In the genomic region with DNA sequence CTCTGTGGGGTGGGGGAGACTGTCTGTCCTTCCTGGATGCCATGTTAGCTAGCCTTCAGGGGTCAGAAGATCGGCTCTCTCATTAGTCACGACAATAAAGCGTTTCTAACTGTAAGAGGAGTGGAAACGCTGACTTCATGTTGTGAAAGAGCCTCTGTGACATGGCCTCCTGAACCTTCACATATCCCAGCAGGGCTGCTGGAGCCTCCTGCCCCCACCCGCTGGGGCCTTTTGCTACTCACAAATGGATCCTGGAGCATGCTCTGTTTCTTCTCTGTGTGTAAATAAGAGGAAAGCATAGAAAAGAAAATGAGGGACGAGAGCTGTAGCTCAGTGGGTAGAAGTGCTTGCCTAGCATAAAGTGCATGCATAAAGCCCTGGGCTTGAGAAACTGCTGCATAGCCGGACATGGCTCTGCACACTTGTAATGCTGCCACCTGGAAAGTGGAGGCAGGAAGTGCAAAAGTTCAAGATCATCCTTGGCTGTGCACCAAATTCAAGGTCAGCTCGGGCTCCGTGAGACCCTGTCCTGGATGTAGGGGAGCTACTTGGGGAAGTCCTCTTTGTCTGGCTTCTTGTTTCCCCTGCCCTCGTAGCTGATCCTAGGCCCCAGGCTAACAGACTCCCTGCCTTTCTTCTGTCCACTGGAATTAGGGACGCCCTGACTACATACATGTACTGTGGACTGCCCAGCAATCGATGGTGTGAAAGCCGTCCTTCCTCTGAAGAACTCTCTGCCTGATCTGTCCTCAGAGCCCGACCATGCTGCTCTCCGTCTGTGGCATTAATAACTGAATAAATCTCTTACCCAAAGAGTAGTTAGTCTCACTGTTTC, we compare ENCODE assay signal across 8 mouse cellular contexts.
A peak's percentile ranks its signal among the peaks of the same experiment; 100 is the strongest.
DNase-seq lines count a peak whose midpoint lies in the region; ATAC-seq and TF ChIP-seq lines count a peak whose summit lies in the region.

No protein-coding gene starts in this region.

- no peak for TF ChIP-seq POLR2A in brain, embryonic 14.5 days (IDR thresholded peaks at IDR 0.05; ENCODE audit: borderline replicate concordance, extremely low read depth, insufficient read depth, insufficient read length, poor library complexity, severe bottlenecking)

- no peaks in the 10 kb centered on the region for H3K9me3 ChIP-seq in ES-E14 (ENCODE audit: control insufficient read depth, insufficient read depth, low read depth, low read length)
- no peaks in the 10 kb centered on the region for H3K9me3 ChIP-seq in heart, embryonic 11.5 days (replicated peaks; ENCODE audit: control insufficient read depth, low read length)
- no peaks in the 10 kb centered on the region for H3K9me3 ChIP-seq in kidney, embryonic 15.5 days (replicated peaks)

- peak overlapping the region; percentile 22; the same call in 1 of the 2 replicates for H3K4me2 ChIP-seq in heart, embryonic 11.5 days
- 0 out of 2 replicates have a peak overlapping the region, but pooled peaks have one; percentile 7 for H3K4me2 ChIP-seq in kidney, embryonic 15.5 days

- 0 out of 2 replicates have a peak, but pooled peaks have one; percentile 16 for ATAC-seq in heart, embryonic 11.5 days (replicated peaks; ENCODE audit: insufficient number of reproducible peaks, low FRiP score, low TSS enrichment)
- peak; percentile 37; the same call in 1 of the 2 replicates for ATAC-seq in kidney, embryonic 15.5 days (replicated peaks; ENCODE audit: low FRiP score)
- ATAC-seq in megakaryocyte, adult 5-6 weeks (ENCODE audit: poor library complexity, severe bottlenecking) = no peak

- H3K4me3 ChIP-seq in ES-E14 (ENCODE audit: insufficient read depth in 1 of 2, low read depth in 1 of 2, low read length in 2 of 2, poor library complexity in 1 of 2, severe bottlenecking in 1 of 2) = peak overlapping the region; percentile 1 to 14; a peak in 2 of 4 replicates
- H3K4me3 ChIP-seq in heart, embryonic 11.5 days (ENCODE audit: low read depth, low read length) = no peak overlapping the region
- H3K4me3 ChIP-seq in kidney, embryonic 15.5 days (replicated peaks) = no peak overlapping the region

- in situ Hi-C loops in ES-E14 (cut with MboI; ENCODE audit: low sequenced_read_pairs in 2 of 2, unreplicated experiment in 2 of 2) = no loop called here

- no peak for TF ChIP-seq CTCF in brain, embryonic 14.5 days (IDR thresholded peaks at IDR 0.05; ENCODE audit: borderline replicate concordance, extremely low read depth, insufficient read depth, insufficient read length)

- intact Hi-C loops in left cerebral cortex, postnatal 36 days (cut with DNase I) = no loop called here

- peak overlapping the region; percentile 24 for H3K9ac ChIP-seq in ES-E14 (ENCODE audit: insufficient read depth, low read depth, low read length, poor library complexity, severe bottlenecking)
- no peak overlapping the region; the same call in 1 of the 2 replicates for H3K9ac ChIP-seq in heart, embryonic 11.5 days (ENCODE audit: low read depth, low read length)
- H3K9ac ChIP-seq in kidney, embryonic 15.5 days = 0 out of 2 replicates have a peak overlapping the region, but pooled peaks have one; percentile 6

- H3K36me3 ChIP-seq in ES-E14 (ENCODE audit: control insufficient read depth, insufficient read depth, low read length, poor library complexity, severe bottlenecking) = peaks cover 43% of the 10 kb centered on the region
- H3K36me3 ChIP-seq in heart, embryonic 11.5 days (ENCODE audit: control insufficient read depth, insufficient read depth, low read length) = peaks cover 23% of the 10 kb centered on the region
- peaks cover 74% of the 10 kb centered on the region for H3K36me3 ChIP-seq in kidney, embryonic 15.5 days

- H3K27ac ChIP-seq in ES-E14 (ENCODE audit: insufficient read depth, low read depth, low read length, poor library complexity, severe bottlenecking) = peak overlapping the region; percentile 82
- H3K27ac ChIP-seq in heart, embryonic 11.5 days (ENCODE audit: low read depth, low read length) = peak overlapping the region; percentile 59
- H3K27ac ChIP-seq in kidney, embryonic 15.5 days = peak overlapping the region; percentile 87

- DNase-seq in ES-E14 (ENCODE audit: low read depth, low spot score) = no peak
- DNase-seq in brain, embryonic 14.5 days (ENCODE audit: low read depth) = peak; percentile 66
- peak; percentile 46 for DNase-seq in lung, postnatal 25 days (ENCODE audit: low spot score)
- no peak for DNase-seq in spleen, postnatal 36 days (ENCODE audit: low spot score in 2 of 2)
- DNase-seq in left cerebral cortex, postnatal 36 days (ENCODE audit: low spot score in 2 of 2) = no peak

- 41% methylated on average over 15 of the region's 15 CpGs for WGBS in heart, embryonic 11.5 days (ENCODE audit: insufficient replicate concordance)
- WGBS in kidney, embryonic 15.5 days = 30% methylated on average over 15 of the region's 15 CpGs

- H3K27me3 ChIP-seq in heart, embryonic 11.5 days (ENCODE audit: control insufficient read depth, insufficient read depth, low read length) = no peaks in the 10 kb centered on the region
- H3K27me3 ChIP-seq in kidney, embryonic 15.5 days = no peaks in the 10 kb centered on the region

- H3K4me1 ChIP-seq in ES-E14 (ENCODE audit: control insufficient read depth in 2 of 2, insufficient read depth in 2 of 2, low read length in 2 of 2, poor library complexity in 1 of 2) = peaks cover 11 to 41% of the 10 kb centered on the region in 2 experiments; a peak in 3 of 4 replicates
- peaks cover 19% of the 10 kb centered on the region for H3K4me1 ChIP-seq in heart, embryonic 11.5 days (ENCODE audit: control insufficient read depth, insufficient read depth, low read length)
- peaks cover 40% of the 10 kb centered on the region for H3K4me1 ChIP-seq in kidney, embryonic 15.5 days

TF ChIP-seq in ES-E14, 5 proteins besides CTCF, POLR2A, EP300 and RAD21:
- TF ChIP-seq ZC3H11A (IDR thresholded peaks at IDR 0.05; ENCODE audit: borderline replicate concordance, low read depth, low read length) (no peak), MAFK (IDR thresholded peaks at IDR 0.05; ENCODE audit: insufficient read depth, low read depth, low read length) (0 out of 2 replicates have a peak, but pooled peaks have one; percentile 9), HCFC1 (IDR thresholded peaks at IDR 0.05; ENCODE audit: borderline replicate concordance, insufficient read depth, low read length) (no peak), CHD2 (IDR thresholded peaks at IDR 0.05; ENCODE audit: low read depth, low read length) (no peak)

Comparison
In these comparisons a context has a peak if more than half of its experiments do, and no peak if none do; other contexts are left out.
1. DNase-seq: peak in brain, embryonic 14.5 days (single experiment) and lung, postnatal 25 days (single experiment); none in ES-E14 (single experiment), spleen, postnatal 36 days (0 of 2) and left cerebral cortex, postnatal 36 days (0 of 2).
2. H3K4me3 ChIP-seq: peak in ES-E14 (2 of 2); none in heart, embryonic 11.5 days (single experiment) and kidney, embryonic 15.5 days (single experiment).
3. Peak in every context shown above with its lines, with median percentiles within 50 percentile points of each other: H3K27ac ChIP-seq.